Mouse (Mus musculus) G1E (cell line): ENCODE data around the gene Sec24c. TPM values are rescaled to one million over a fixed set of nuclear protein-coding genes. Genes with fewer than 3 reads are reported as not detected.

ENCODE experiments used
- ATAC-seq: 2 replicates; pipeline ENCODE4 v1.8.0; 2016; ENCODE audit warnings: mild to moderate bottlenecking; ENCODE audit not compliant: insufficient number of reproducible peaks, poor library complexity, low FRiP score, severe bottlenecking; ENCODE audit errors: extremely low read depth
- DNase-seq: peaks from one replicate; pipeline ENCODE4 v3.0.0; 2012; ENCODE audit warnings: low spot score
- H3K27me3 ChIP-seq: 2 replicates; pipeline ENCODE4 v1.6.1; 2012; ENCODE audit warnings: mild to moderate bottlenecking, low read length, inconsistent platforms; ENCODE audit not compliant: insufficient read depth
- H3K36me3 ChIP-seq: replicated peaks from 2 replicates; pipeline ENCODE3; 2012; ENCODE audit warnings: mild to moderate bottlenecking, inconsistent platforms
- H3K4me1 ChIP-seq: 2 replicates; pipeline ENCODE4 v1.6.1; 2012; ENCODE audit warnings: low read depth, low read length, inconsistent platforms, mixed read lengths; ENCODE audit not compliant: insufficient read depth
- H3K4me3 ChIP-seq: 2 replicates; pipeline ENCODE4 v1.5.1; 2012; ENCODE audit warnings: low read depth, mild to moderate bottlenecking, inconsistent platforms, low read length, moderate library complexity, mixed read lengths
- H3K9me3 ChIP-seq: replicated peaks from 2 replicates; pipeline ENCODE4 v1.6.1; 2012; ENCODE audit warnings: inconsistent platforms
- CTCF ChIP-seq: IDR thresholded peaks from 2 replicates; pipeline ENCODE4 v1.5.1; 2012; ENCODE audit warnings: low read depth, low read length, inconsistent platforms, mixed read lengths
- GATA1 ChIP-seq: IDR thresholded peaks from 2 replicates; pipeline ENCODE4 v1.6.1; 2012; ENCODE audit warnings: borderline replicate concordance, low read length, inconsistent platforms, mixed read lengths
- GATA2 ChIP-seq: IDR thresholded peaks from 2 replicates; pipeline ENCODE4 v1.6.1; 2012; ENCODE audit warnings: low read depth, low read length, inconsistent platforms, borderline replicate concordance
- POLR2AphosphoS5 ChIP-seq: IDR thresholded peaks from 2 replicates; pipeline ENCODE4 v1.6.1; 2012; ENCODE audit warnings: low read depth, low read length, inconsistent platforms; ENCODE audit not compliant: insufficient replicate concordance
- TAL1 ChIP-seq: conservative IDR thresholded peaks from 2 replicates; pipeline ENCODE4 v1.6.1; 2012; ENCODE audit warnings: low read depth, low read length, inconsistent platforms, mixed read lengths
- polyA plus RNA-seq: library from polyadenylated mRNA; stranded (reverse); fragments of >175 nt; gene quantifications from 2 replicates; pipeline ENCODE4 v1.2.3, GENCODE M21; 2012
- total RNA-seq, 2 experiments: library from RNA; stranded (forward) in 1 of 2; stranded (reverse) in 1 of 2; fragments of 200-1000 nt in 1 of 2; fragments of >200 nt in 1 of 2; fragmentation: Nextera tagmentation in 1 of 2; gene quantifications; 2 replicates each; pipeline ENCODE4 v1.2.3; 2014 to 2017

Gene Sec24c
- total and polyA plus RNA-seq, 3 experiments = 101 to 271 (median 119) TPM

DNA sequence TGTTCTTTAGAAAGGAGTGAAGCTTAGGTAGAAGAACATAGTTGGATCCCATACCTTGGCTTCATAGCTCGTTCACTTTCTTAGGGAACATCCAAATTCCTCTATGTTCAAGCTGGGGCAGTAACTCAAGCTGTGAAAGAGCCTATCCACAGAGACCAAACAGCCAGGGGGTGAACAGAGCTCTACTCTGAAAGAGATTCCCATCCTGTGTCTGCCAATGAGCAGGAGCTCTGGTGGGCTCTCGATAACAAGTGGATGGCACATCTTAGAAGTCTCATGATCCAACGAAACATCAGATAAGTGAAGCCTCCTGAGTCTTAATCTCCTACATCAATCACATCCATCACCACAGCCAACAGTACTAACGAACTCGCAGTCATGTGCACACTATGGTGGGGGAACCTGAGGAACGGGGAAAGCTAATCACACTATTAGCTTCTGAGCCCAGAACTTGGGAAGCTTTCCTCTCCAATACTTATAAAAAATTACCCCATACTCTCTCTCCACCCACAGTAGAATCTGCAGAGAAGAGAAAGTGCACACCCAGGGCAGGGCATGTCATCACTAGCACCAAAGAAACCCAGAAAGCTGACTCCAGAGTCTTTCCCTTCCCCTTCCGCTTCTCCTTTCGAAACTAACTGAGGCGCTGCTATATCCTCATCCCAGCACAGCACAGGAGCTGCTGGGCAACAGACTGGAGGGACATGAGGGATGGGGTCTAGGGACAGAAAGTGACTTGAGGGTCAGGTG is 56.9 kb downstream of the Sec24c start:
- Histone ChIP-seq H3K4me3 (peak overlapping the region; percentile 96), H3K27me3 (no peaks in the 10 kb centered on the region), H3K9me3 (no peaks in the 10 kb centered on the region), H3K36me3 (peaks cover 74% of the 10 kb centered on the region), H3K4me1 (peaks cover 74% of the 10 kb centered on the region)
- TF ChIP-seq POLR2AphosphoS5 (no peak), GATA2 (no peak), TAL1 (no peak)
- peak; percentile 64 for ATAC-seq
- DNase-seq = no peak

DNA sequence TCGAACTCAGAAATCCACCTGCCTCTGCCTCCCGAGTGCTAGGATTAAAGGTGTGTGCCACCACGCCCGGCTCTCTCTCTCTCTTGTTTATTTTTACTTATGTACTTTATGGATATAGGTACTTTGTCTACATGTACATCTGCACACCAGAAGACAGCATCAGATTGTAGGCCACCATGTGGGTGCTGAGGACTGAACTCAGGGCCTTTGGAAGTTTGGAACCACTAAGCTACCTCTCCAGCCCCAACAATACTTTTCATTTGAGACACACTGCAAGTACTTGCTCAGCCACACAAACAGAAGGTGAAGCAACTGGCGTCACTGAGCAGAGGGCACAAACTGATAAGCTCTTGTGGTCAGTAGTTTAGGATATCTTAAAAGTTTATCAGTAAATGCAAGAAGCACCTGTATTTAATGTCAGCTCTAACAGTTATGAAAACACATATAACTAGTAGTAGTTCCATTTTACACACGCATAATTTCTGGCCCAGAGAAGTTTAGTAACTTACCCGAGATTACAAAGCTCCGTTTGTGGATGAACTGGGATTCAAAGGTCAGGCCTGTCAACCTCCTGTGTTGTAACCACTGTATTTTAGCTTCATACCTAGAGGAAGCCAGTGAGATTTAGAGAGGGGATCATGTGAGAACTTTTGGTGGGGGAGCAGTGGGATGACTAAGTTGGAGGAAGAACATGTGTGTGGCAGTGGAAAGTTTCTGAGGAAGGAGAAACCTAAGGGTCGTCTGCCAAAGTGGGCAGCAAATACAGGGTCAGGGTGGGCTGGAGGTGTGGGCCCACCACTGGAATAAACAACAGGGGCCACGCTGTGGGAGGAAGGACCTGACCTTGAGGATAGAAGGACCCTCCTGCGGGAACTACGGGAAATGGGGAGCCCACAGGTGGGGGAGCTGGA is 59.2 kb downstream of the Sec24c start:
- ATAC-seq (peak; percentile 17), DNase-seq (peak; percentile 60)
- Histone ChIP-seq H3K36me3 (peaks cover 76% of the 10 kb centered on the region), H3K27me3 (no peaks in the 10 kb centered on the region), H3K4me3 (peak overlapping the region; percentile 96), H3K4me1 (peaks cover 71% of the 10 kb centered on the region), H3K9me3 (no peaks in the 10 kb centered on the region)
- TF ChIP-seq TAL1 (peak; percentile 98), CTCF (no peak)

DNA sequence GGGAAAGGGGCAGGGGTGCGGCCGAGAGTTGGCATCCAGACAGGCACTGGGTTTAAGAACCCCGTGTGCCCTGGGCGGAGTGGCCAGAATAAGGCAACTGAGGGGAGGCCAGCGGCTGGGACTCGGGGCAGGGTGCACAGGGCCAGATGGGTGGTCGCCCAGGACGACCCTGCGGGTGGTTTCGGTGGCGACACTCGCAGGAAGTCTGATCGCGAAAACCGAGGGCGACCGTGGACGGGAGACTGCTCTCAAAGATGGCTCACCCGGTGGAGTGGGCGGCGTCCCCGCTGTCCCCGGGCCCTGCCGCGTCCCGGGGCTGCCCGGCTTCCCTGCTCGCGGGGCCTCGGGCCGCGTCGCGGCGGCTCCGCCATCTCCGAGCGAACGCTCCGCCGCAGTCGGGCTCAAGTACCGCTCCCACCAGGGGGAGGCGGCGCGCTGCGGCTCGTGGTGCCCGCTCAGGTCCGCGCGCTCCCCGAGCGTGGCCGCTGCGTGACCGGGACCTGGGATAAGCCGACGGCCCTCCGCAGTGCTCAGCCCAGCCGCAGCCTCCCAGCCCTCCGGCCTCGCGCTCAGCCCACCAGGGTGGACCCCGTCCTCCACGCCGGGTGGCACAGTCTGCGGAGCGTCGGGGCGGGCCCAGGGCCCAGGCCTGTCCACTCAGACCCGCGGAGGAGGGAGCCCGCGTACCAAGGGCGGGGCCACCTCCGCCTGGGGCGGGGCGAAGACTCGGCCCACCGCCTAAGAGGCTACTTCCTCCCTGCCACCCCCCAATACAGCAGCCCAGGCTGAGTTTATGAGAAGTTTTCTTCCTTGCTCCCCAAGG is 60.1 kb downstream of the Sec24c start, which contains the start of gene Ndst2:
Gene Ndst2 (minus strand): TSS at position 611 of the 823 bp plus-strand sequence.
- no peaks in the 10 kb centered on the region for H3K9me3 ChIP-seq
- H3K4me3 ChIP-seq = peak within 1 kb of the TSS; percentile 96
- ATAC-seq (peak; percentile 36), DNase-seq (peak; percentile 95)
- TF ChIP-seq CTCF = no peak
- no peak for TF ChIP-seq GATA2
- TF ChIP-seq GATA1 = no peak
- no peak for TF ChIP-seq POLR2AphosphoS5
- no peak for TF ChIP-seq TAL1
- H3K36me3 ChIP-seq = peaks cover 76% of the 10 kb centered on the region
- peaks cover 67% of the 10 kb centered on the region for H3K4me1 ChIP-seq
- no peaks in the 10 kb centered on the region for H3K27me3 ChIP-seq

DNA sequence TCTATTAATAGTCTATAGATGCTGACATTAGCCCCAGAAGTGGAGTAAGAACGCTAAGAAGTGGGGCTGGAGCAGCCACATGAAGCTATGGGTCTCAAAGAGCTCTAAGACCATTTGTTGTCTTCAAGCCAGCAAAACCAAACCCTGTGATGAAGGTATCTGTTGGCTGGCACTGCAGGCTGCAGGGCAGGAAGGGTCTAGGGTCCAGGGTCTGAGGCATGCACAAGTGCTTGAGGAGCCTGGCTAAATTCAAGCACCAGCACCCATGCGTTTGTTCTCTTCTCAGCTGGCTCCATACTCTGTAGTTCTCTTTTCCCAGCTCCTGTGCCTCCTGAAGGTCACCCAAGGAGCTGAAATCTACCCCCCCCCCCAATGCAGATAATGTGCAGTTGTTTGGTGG is 60.9 kb downstream of the Sec24c start:
- TF ChIP-seq GATA1 = no peak
- TF ChIP-seq CTCF = no peak
- TF ChIP-seq GATA2 = no peak
- no peak for TF ChIP-seq POLR2AphosphoS5
- no peak for TF ChIP-seq TAL1
- Histone ChIP-seq H3K27me3 (no peaks in the 10 kb centered on the region), H3K9me3 (no peaks in the 10 kb centered on the region), H3K36me3 (peaks cover 76% of the 10 kb centered on the region), H3K4me1 (peaks cover 58% of the 10 kb centered on the region), H3K4me3 (peak overlapping the region; percentile 14; the same call in 1 of the 2 replicates)
- ATAC-seq = no peak
- DNase-seq = no peak

DNA sequence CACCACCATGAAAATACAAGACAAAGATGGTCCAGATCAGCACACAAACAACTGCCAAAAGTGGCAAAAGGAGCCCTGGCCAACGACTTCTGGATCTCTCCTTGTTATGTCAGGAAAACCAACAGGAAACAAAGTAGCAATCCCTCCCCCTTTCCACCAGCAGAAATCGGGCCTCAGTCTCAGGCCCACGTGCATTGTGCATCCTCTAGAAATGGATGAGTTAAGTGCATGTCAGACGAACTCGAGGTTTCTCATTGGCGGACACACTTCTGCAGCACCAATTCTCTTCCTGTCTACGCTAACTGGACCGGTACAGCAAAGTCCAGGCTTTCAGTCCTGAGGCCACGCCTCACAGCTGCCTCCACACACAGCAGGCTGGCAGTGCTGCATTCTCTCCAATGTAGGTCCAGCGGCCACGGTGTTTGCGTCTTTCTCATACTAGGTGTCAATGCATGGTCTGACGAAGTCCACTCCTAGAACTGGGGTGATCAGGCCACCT is 61.8 kb downstream of the Sec24c start:
- Histone ChIP-seq H3K36me3 (peaks cover 76% of the 10 kb centered on the region), H3K4me1 (peaks cover 49% of the 10 kb centered on the region)
- no peak for ATAC-seq

More for the DNA sequence above, 61.8 kb downstream of the Sec24c start:
- Histone ChIP-seq H3K9me3 (no peaks in the 10 kb centered on the region), H3K27me3 (no peaks in the 10 kb centered on the region), H3K4me3 (no peak overlapping the region)
- no peak for DNase-seq
- TF ChIP-seq TAL1 (no peak), POLR2AphosphoS5 (no peak), GATA2 (no peak), GATA1 (no peak), CTCF (no peak)
